11 mouse cellular contexts compared by ENCODE assay signal in the genomic region with DNA sequence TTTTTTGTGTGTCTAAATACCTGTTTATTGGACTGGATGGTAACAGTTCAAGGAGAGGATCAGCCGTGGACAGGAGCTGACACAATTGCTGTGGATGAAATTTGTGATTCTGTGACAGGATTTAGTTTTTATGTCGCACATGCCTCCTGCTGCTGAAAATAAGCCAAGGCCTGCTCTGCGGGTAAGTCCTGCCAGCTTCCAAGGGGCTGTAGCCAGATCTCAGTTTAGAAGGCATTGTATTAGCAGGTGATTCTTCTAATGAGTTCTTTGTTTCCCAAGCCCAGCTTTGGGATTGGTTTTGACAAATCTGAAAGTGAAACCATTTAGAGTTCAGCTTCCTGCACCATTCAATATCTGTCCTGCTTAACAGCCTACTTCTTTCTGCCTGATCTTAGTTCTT.
DNase-seq lines count a peak whose midpoint lies in the region; ATAC-seq and TF ChIP-seq lines count a peak whose summit lies in the region.
"Had no signal": no experiment of that assay in that cellular context is flagged by ENCODE, and none has a peak within 500 bp of the region (broad histone marks: within the 10 kb centered on the region; RNA-seq: fewer than 3 reads in every experiment).

No protein-coding gene starts in this region.

- DNase-seq in adrenal gland, postnatal 14 days, result peak; percentile 21
- no peak for DNase-seq in adrenal gland, adult 8-10 months
- peak; percentile 26 for DNase-seq in hindbrain, postnatal 0 days (ENCODE audit: low spot score)
- no peak for DNase-seq in hindbrain, embryonic 11.5 days (ENCODE audit: low spot score)
- no peak for DNase-seq in neural tube, embryonic 10.5 days (ENCODE audit: extremely low spot score, low spot score)
- no peak for DNase-seq in left cerebral cortex, postnatal 14 days (ENCODE audit: low spot score in 2 of 2)
- no peak for DNase-seq in ovary, postnatal 14 days (ENCODE audit: low spot score)
- DNase-seq: gastrocnemius, postnatal 25 days; left cerebral cortex, postnatal 4 days had no signal

- H3K9me3 ChIP-seq in hindbrain, postnatal 0 days (ENCODE audit: low read length), result no peaks in the 10 kb centered on the region
- H3K9me3 ChIP-seq in hindbrain, embryonic 11.5 days (ENCODE audit: control insufficient read depth, low read length), result no peaks in the 10 kb centered on the region
- no peaks in the 10 kb centered on the region for H3K9me3 ChIP-seq in neural tube, embryonic 15.5 days (replicated peaks)

- WGBS in hindbrain, postnatal 0 days, result 34% methylated on average over 3 of the region's 3 CpGs
- 90% methylated on average over 3 of the region's 3 CpGs for WGBS in hindbrain, embryonic 11.5 days
- WGBS in neural tube, embryonic 15.5 days, result 67% methylated on average over 3 of the region's 3 CpGs

- no peak overlapping the region for H3K27ac ChIP-seq in hindbrain, postnatal 0 days
- no peak overlapping the region for H3K27ac ChIP-seq in hindbrain, embryonic 11.5 days (ENCODE audit: low read depth, low read length)
- 0 out of 2 replicates have a peak overlapping the region, but pooled peaks have one; percentile 4 for H3K27ac ChIP-seq in neural tube, embryonic 15.5 days (replicated peaks)
- H3K27ac ChIP-seq: hindbrain, embryonic 14.5 days had no signal

- no peak for ATAC-seq in hindbrain, postnatal 0 days
- ATAC-seq in hindbrain, embryonic 11.5 days (ENCODE audit: low FRiP score), result no peak
- ATAC-seq in neural tube, embryonic 15.5 days (ENCODE audit: low FRiP score), result no peak

- H3K36me3 ChIP-seq in hindbrain, postnatal 0 days (ENCODE audit: insufficient read depth, low read length), result no peaks in the 10 kb centered on the region
- H3K36me3 ChIP-seq in hindbrain, embryonic 11.5 days (ENCODE audit: control insufficient read depth, insufficient read depth, low read length), result no peaks in the 10 kb centered on the region
- H3K36me3 ChIP-seq in neural tube, embryonic 15.5 days, result no peaks in the 10 kb centered on the region

- H3K9ac ChIP-seq in hindbrain, postnatal 0 days (replicated peaks; ENCODE audit: low read length), result no peak overlapping the region
- no peak overlapping the region for H3K9ac ChIP-seq in hindbrain, embryonic 11.5 days (ENCODE audit: low read depth, low read length)
- H3K9ac ChIP-seq in neural tube, embryonic 15.5 days (replicated peaks), result no peak overlapping the region
- H3K9ac ChIP-seq: hindbrain, embryonic 14.5 days had no signal

- peaks cover 2% of the 10 kb centered on the region for H3K4me1 ChIP-seq in hindbrain, postnatal 0 days (ENCODE audit: insufficient read depth, low read length)
- H3K4me1 ChIP-seq in hindbrain, embryonic 11.5 days (replicated peaks; ENCODE audit: control insufficient read depth, insufficient read depth, low read length), result no peaks in the 10 kb centered on the region
- peaks cover 3% of the 10 kb centered on the region; the same call in 1 of the 2 replicates for H3K4me1 ChIP-seq in neural tube, embryonic 15.5 days

- no peak for TF ChIP-seq CTCF in hindbrain, postnatal 0 days (IDR thresholded peaks at IDR 0.05; ENCODE audit: low read depth)

- no peak overlapping the region for H3K4me3 ChIP-seq in hindbrain, postnatal 0 days (ENCODE audit: low read length)
- H3K4me3 ChIP-seq in hindbrain, embryonic 11.5 days (ENCODE audit: low read depth, low read length), result no peak overlapping the region
- H3K4me3 ChIP-seq in neural tube, embryonic 15.5 days (replicated peaks), result no peak overlapping the region

- no peaks in the 10 kb centered on the region for H3K27me3 ChIP-seq in hindbrain, postnatal 0 days (ENCODE audit: insufficient read depth, low read length)
- no peaks in the 10 kb centered on the region for H3K27me3 ChIP-seq in hindbrain, embryonic 11.5 days (ENCODE audit: control insufficient read depth, insufficient read depth, low read length)
- no peaks in the 10 kb centered on the region for H3K27me3 ChIP-seq in neural tube, embryonic 15.5 days (replicated peaks)

- intact Hi-C loops in left cerebral cortex, postnatal 14 days (cut with DNase I), result no loop called here

- H3K4me2 ChIP-seq in hindbrain, postnatal 0 days (ENCODE audit: low read depth, low read length), result no peak overlapping the region
- no peak overlapping the region for H3K4me2 ChIP-seq in hindbrain, embryonic 11.5 days (replicated peaks; ENCODE audit: low read depth, low read length)
- no peak overlapping the region for H3K4me2 ChIP-seq in neural tube, embryonic 15.5 days
- H3K4me2 ChIP-seq: hindbrain, embryonic 14.5 days had no signal

Comparison
In these comparisons a context has a peak if more than half of its experiments do, and no peak if none do; other contexts are left out.
1. DNase-seq: peak in adrenal gland, postnatal 14 days (single experiment) and hindbrain, postnatal 0 days (single experiment); none in adrenal gland, adult 8-10 months (single experiment), hindbrain, embryonic 11.5 days (single experiment), neural tube, embryonic 10.5 days (single experiment), left cerebral cortex, postnatal 14 days (0 of 2) and ovary, postnatal 14 days (single experiment).